Mouse (Mus musculus) brain, embryonic 14.5 days (tissue): ENCODE measurements around the gene Immp2l. TPM values are rescaled to one million over a fixed set of nuclear protein-coding genes. Genes with fewer than 3 reads are reported as not detected.

Source experiments
- DNase-seq: peaks from one replicate; pipeline ENCODE4 v3.0.0-alpha.2; 2011; ENCODE audit warnings: low read depth
- CTCF ChIP-seq: fragments of 200-500 bp; IDR thresholded peaks from 2 replicates; pipeline ENCODE4 v1.5.1; 2012; ENCODE audit warnings: inconsistent platforms, mild to moderate bottlenecking, moderate library complexity, borderline replicate concordance; ENCODE audit not compliant: insufficient read depth, insufficient read length; ENCODE audit errors: extremely low read depth
- POLR2A ChIP-seq: fragments of 200-500 bp; IDR thresholded peaks from 2 replicates; pipeline ENCODE4 v1.6.1; 2012; ENCODE audit warnings: mild to moderate bottlenecking, inconsistent platforms, borderline replicate concordance; ENCODE audit not compliant: poor library complexity, insufficient read depth, insufficient read length, severe bottlenecking; ENCODE audit errors: extremely low read depth
- polyA plus RNA-seq: library from polyadenylated mRNA; depleted of rRNA; stranded (reverse); fragments of >200 nt; gene quantifications from 2 replicates; pipeline ENCODE4 v1.2.3, GENCODE M21; 2012

Gene Immp2l
- polyA plus RNA-seq, 1 experiment, result 3.5 TPM

DNA sequence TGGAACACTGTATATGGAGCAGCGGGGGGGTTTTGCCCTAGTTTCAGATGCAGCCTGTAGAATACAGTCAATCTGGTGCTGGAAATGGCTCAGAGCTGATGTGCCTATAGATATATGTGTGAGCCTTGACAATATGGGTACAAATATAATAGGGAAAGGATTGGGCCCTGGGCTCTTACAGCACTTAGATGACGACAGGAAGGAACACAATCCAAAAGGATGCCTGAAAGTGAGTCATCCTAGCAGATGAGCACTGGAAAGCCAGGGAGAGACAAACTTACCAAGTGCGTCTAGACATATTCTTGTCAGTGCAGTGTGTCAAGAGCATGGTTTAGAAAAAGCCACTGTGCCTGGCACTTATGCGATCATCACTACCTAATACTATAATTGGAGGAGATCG is 516.1 kb downstream of the Immp2l start:
- TF ChIP-seq POLR2A, result no peak
- no peak for TF ChIP-seq CTCF
- DNase-seq, result no peak

DNA sequence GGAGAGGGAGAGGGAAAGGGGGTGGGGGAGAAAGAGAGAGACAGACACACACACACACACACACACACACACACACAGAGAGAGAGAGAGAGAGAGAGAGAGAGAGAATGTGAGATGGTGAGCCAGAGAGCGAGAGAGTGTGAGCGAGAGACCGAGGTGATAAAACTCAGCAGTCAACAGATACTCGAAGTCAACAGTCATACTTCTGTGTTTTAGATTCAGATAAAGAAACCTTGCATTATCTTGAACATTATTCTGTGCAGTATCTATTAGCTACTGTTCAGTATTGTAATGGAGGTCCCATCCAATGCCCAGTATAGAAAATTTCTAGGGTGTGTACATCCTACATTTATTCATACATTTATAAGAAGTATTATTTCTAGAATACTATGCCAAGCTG is 527.7 kb downstream of the Immp2l start:
- no peak for TF ChIP-seq CTCF
- TF ChIP-seq POLR2A, result no peak
- no peak for DNase-seq

- TF ChIP-seq CTCF, result no peak
- TF ChIP-seq POLR2A, result no peak
- peak; percentile 46 for DNase-seq
These were observed 533.9 kb downstream of the Immp2l start for GRCm38 (mm10) chr12:41557832-41558231.

DNA sequence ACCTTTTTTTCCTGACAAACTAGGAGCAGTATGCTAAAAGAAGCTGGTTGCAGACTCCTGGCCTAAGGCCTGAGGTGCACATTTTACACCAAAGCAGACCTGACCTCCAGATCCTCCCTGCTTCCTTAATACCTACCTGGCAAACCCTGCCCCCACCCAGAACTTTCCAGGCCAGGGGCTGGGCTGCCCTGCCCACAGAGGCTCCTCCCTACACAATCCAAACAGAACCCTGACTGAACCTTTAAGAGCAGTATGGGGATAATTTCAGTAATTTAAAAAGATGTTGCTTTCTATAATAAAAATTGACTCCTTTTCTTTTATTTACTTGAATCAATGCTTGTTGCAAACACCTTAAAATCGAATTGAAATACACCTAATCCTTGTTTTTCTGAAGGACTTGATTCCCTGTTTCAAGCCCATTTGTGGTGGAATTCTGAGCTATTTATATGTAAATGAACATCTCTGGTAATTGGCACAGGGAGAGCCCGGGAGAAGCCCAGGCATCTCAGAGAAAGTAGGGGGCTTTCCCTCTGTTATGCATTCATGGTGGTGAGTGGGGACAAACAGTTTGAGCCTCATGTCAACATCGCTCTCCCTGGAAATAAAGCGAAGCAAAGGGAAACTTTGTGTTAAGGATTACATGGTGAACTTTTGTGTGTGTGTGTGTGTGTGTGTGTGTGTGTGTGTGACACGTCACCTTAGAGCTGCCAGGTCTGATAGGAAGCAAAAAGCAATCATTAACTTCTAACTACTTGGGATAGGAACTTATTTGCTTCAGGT is 535.3 kb downstream of the Immp2l start:
- peak; percentile 86 for DNase-seq

DNA sequence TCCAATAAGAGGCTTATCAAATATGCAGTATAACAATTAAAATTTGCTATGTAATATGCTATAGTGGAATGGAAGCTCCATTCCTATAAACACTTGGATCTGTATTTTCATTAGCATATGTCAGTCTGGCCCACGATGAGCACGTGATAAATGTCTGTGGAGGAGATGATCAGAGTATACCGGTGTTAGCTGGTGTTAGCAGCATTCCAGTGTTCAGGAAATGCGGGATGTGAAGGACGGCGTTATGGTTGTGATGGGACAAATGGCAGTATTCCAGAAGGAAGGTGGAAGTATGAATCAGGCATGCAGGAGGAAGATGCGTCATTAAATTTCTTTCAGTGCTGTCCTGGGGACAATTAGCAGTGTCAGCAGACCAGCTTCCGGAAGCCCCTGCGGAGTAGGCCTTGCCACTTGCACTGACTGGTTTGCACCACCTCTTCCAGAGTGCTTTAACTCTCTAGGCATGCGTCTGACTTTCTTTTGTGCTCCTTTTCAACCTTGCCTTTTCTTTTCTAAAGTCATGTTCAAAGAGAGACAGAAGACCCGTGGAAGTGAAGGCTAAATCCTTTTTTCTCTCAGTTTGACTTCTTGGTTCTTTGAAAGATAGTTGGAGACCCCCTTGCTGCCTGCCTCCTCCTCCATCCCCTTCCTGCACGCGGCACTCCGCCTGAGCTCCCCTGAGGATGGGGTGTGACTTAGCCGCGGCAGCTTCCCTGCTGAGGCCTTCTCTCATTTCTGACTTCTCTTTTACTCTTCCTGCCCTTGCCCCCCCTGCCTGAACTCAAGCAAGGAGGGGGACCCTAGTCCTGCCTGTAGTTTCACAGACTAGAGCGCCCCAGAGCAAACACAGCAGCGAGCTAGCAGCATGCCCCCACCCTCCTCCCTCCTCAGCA is 541.9 kb downstream of the Immp2l start:
- no peak for TF ChIP-seq CTCF
- TF ChIP-seq POLR2A, result no peak
- peak; percentile 59 for DNase-seq

More for the DNA sequence above, 535.3 kb downstream of the Immp2l start:
- TF ChIP-seq CTCF (no peak), POLR2A (no peak)

GRCm38 (mm10) chr12:41566433-41566794 is 542.5 kb downstream of the Immp2l start:
- TF ChIP-seq POLR2A (no peak), CTCF (no peak)
- DNase-seq, result no peak

- TF ChIP-seq CTCF (no peak), POLR2A (no peak)
- no peak for DNase-seq
These were observed 549.9 kb downstream of the Immp2l start for GRCm38 (mm10) chr12:41573754-41574153.

GRCm38 (mm10) chr12:41575221-41575620 is 551.3 kb downstream of the Immp2l start:
- DNase-seq, result peak; percentile 31
- TF ChIP-seq CTCF, result no peak
- no peak for TF ChIP-seq POLR2A

DNA sequence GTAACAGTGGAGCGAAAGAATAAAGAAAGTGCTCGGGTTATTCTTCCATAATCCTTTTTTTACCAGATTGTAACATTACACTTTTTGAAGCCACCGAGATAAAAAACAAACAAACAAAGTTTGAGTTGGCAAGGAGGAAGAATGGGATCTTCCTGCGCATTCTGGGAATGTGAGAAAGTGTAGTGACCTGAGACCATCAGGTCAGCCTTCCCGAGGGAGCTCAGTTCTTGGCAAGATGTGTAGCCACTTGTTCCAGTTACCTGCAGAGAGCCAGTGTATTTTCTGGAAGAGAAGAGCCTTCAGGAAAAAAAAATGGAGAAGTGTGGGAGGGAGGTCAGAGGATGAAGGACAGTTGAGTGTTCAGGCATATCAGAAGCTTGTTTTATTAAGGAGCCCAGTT is 569.5 kb downstream of the Immp2l start:
- TF ChIP-seq POLR2A, result no peak
- no peak for DNase-seq

- DNase-seq, result peak; percentile 76
- TF ChIP-seq POLR2A (no peak), CTCF (no peak)
These were observed 570.1 kb downstream of the Immp2l start for GRCm38 (mm10) chr12:41594037-41594436.

DNA sequence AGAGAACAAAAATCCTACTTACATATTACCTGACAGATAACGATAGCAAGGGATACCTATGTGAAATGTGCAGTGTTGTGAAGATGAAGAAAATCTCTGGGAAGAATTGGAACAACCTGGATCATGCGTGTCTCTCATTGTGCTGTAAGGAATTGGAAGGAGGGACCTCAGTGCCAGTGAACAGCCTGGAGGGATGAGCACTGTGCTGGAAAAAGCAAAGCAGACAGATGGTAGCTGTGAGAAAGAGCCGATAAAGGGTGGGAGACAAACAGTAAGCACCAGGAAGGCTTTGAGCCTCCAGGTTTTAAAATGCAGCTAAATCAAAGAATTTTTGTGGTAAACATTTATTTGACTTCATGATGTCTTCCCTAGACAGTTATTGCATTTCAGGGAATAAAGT is 591.4 kb downstream of the Immp2l start:
- TF ChIP-seq POLR2A (no peak), CTCF (no peak)
- peak; percentile 67 for DNase-seq
